Mouse (Mus musculus) ES-Bruce4 (cell line): Measurements from ENCODE around the gene Trmt13.

Experiments used
- CTCF ChIP-seq: IDR thresholded peaks from one replicate; pipeline ENCODE4 v1.8.1; 2011; ENCODE audit warnings: low read depth, low read length
- EP300 ChIP-seq: IDR thresholded peaks from 2 replicates; pipeline ENCODE4 v1.6.1; 2011; ENCODE audit warnings: low read depth, low read length; ENCODE audit not compliant: insufficient read depth
- POLR2A ChIP-seq: IDR thresholded peaks from one replicate; pipeline ENCODE4 v1.8.1; 2011; ENCODE audit warnings: low read length; ENCODE audit not compliant: insufficient read depth

DNA sequence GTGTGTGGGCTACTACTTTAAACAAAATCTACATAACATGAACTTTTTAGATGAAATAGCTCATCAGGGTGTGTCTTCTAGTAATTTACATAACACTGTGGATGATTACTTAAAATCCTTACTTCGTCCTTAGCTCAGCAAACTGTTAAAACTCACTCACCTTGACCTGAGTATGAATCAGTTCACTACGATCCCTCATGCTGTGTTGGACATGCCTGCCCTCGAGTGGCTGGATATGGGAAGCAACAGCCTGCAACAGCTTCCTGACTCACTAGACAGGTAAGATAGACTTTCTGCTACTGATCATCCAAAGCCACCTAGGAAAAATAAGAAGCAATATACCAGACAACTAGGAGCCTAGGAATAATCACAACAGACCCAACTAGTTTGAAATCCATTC, 37.1 kb downstream of the Trmt13 start:
- TF ChIP-seq POLR2A, result no peak
- no peak for TF ChIP-seq EP300
- peak; percentile 67 for TF ChIP-seq CTCF
